Mouse (Mus musculus) E14TG2a.4 (cell line): Measurements from ENCODE around the gene Nxpe3.

Source experiments
- H3K27me3 ChIP-seq: 2 replicates; pipeline ENCODE4 v1.6.1; 2014; ENCODE audit warnings: low read length, control low read depth; ENCODE audit not compliant: insufficient read depth
- H3K36me3 ChIP-seq: 2 replicates; pipeline ENCODE4 v1.6.1; 2014; ENCODE audit warnings: low read length, control low read depth; ENCODE audit not compliant: insufficient read depth
- H3K4me1 ChIP-seq: replicated peaks from 2 replicates; pipeline ENCODE4 v1.6.1; 2014; ENCODE audit warnings: low read depth, low read length, control low read depth
- H3K4me3 ChIP-seq: replicated peaks from 2 replicates; pipeline ENCODE4 v1.5.1; 2014; ENCODE audit warnings: mild to moderate bottlenecking, low read length
- H3K9me3 ChIP-seq: 2 replicates; pipeline ENCODE4 v1.6.1; 2014; ENCODE audit warnings: low read length, control low read depth
- CTCF ChIP-seq: conservative IDR thresholded peaks from 2 replicates; pipeline ENCODE4 v1.5.1; 2014; ENCODE audit warnings: low read length
- NANOG ChIP-seq: IDR thresholded peaks from 2 replicates; pipeline ENCODE4 v1.6.1; 2014; ENCODE audit warnings: borderline replicate concordance, low read length, mixed read lengths
- POU5F1 ChIP-seq: IDR thresholded peaks from 2 replicates; pipeline ENCODE4 v1.6.1; 2014; ENCODE audit warnings: low read length, borderline replicate concordance

The Nxpe3 gene

DNA sequence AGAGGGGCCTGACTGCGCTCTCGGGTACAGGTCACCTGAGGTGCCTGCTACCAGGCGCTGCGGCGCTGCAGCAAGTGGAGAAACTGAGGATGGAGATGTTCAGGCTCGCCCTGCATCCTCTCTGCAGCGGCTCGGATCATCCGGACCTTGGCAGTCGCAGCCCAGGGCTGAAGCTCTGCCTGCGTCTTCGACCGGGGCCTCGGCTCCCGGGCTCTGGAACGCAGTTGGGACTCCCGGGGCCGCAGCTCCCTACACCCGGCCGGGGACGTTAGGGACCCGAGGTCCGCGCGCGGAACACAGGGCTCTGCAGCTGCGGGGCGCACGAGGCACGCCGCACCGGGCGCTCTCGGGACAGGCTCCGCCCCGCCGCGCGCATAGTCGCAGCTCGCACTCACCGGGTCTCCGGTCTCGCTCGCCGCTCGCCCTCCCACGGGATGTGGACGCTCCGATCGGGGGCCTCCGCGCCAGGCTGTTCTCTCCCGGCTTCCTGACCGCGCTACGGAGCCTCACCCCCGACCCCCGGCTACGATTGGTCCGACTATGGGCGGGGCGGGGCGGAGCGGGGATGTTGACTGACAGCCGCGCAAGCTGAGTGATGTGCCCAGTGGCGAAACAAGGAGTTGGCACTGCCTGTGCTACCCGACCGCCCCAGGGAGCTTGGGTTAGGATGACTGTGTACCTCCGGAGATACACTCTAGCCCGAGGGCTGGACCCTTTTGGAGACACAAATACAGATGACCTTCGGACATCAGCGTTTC, at the start of gene Nxpe3:
TSS of gene Nxpe3 (minus strand) at position 393 of the 758 bp plus-strand sequence.
- peak within 1 kb of the TSS; percentile 94 for H3K4me3 ChIP-seq
- peaks cover 27% of the 10 kb centered on the region for H3K4me1 ChIP-seq
- no peaks in the 10 kb centered on the region for H3K9me3 ChIP-seq
- no peak for TF ChIP-seq POU5F1
- TF ChIP-seq NANOG: no peak
- TF ChIP-seq CTCF: no peak
- no peaks in the 10 kb centered on the region; the same call in 1 of the 2 replicates for H3K36me3 ChIP-seq
- peaks cover 10% of the 10 kb centered on the region for H3K27me3 ChIP-seq

DNA sequence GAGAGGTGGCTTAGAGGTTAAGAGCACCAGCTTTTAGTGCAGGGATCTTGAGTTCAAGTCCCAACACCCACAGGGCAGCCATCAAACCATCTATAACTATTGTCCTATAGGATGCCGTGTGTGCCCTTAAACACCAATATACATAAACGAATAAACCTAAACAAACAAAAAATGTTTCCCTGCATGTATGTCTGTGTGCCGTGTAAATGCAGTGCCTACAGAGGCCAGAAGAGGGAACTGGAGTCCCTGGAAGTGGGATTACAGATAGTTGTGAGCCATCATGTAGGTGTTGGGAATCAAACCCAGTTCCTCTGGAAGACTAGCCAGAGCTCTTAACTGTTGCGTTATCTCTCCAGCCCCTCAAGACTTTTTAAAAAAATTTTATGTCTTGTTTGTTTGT, 45.7 kb upstream of the Nxpe3 start:
- Histone ChIP-seq H3K27me3 (peaks cover 11% of the 10 kb centered on the region; the same call in 1 of the 2 replicates), H3K36me3 (no peaks in the 10 kb centered on the region), H3K4me1 (peaks cover 6% of the 10 kb centered on the region; the same call in 1 of the 2 replicates), H3K9me3 (no peaks in the 10 kb centered on the region), H3K4me3 (no peak overlapping the region)
- TF ChIP-seq NANOG (no peak), CTCF (peak; percentile 24)

DNA sequence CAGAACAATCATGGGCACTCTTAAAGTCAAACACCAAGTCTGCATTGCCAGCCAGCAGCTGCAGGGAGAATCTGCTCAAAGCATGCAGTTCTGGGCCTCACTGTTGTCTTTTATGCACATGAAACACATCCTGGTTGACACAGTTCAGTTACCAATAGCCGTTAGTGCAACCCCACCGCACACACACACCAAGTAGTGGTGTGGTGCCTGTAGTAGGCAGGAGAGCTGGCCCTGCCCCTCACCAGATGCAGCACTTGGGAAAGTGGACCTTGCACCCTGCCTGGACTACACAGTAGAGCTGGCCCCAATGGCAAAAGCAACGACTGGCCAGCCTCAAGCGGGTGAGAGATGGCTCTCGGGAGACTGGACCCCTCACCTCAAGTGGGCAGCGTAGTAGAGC, 44.6 kb upstream of the Nxpe3 start:
- TF ChIP-seq NANOG (no peak), CTCF (no peak), POU5F1 (no peak)
- no peaks in the 10 kb centered on the region for H3K36me3 ChIP-seq

DNA sequence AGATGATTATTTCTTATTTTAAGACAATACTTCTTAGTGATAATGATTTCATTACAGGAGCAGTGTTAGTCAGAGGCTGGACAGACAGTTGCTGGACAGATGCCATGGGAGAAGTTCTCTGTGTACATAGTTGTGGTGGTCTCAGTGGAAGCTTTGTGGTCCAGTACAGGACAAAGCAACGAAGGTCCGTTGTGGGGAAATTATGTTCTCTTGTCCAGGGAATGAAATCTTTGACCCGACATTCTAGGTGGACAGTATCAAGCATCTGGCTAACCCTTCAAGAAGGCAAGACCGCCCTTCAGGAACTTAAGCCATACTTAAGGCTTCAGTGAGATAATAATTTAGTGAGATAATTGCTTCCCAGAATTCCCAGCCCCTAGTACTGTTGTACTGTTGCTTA, 43.7 kb upstream of the Nxpe3 start:
- Histone ChIP-seq H3K4me1 (peaks cover 6% of the 10 kb centered on the region), H3K9me3 (no peaks in the 10 kb centered on the region), H3K36me3 (no peaks in the 10 kb centered on the region), H3K27me3 (peaks cover 8% of the 10 kb centered on the region; the same call in 1 of the 2 replicates), H3K4me3 (no peak overlapping the region)
- no peak for TF ChIP-seq POU5F1
- TF ChIP-seq CTCF: no peak
- TF ChIP-seq NANOG: no peak

More for the DNA sequence above, 44.6 kb upstream of the Nxpe3 start:
- H3K4me1 ChIP-seq: peaks cover 9% of the 10 kb centered on the region
- no peaks in the 10 kb centered on the region for H3K9me3 ChIP-seq
- H3K4me3 ChIP-seq: no peak overlapping the region
- peaks cover 11% of the 10 kb centered on the region; the same call in 1 of the 2 replicates for H3K27me3 ChIP-seq

DNA sequence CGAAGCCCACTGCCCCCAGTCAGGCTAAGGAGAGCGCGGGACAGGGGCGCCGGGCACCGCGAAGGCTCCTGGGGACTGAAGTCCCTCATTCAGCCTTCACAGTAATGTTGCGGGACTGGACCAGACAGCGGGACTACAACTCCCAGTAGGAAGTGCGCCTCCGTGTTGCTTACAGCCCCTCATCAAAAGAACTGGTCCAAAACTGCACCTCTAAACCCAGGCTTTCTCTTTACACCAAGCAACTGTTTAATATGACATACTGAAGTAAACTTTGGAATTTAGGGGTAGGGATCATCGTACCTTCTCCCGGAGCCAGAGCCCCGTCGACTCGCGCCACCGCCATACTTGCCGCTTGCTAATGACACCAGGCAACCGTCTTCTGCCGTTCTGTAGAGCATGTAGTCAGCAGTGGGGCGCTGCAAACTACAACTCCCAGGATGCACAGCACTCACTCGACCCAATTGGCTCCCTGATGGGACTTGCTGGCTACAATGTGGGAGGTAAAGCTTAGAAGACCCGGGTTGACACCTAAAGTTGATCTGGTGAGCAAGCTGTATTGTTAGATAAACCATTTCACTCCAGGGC, 39.5 kb upstream of the Nxpe3 start, which contains the start of gene Cep97:
TSS of gene Cep97 (minus strand) at position 403 of the 585 bp plus-strand sequence.
- peaks cover 19% of the 10 kb centered on the region for H3K4me1 ChIP-seq
- no peak for TF ChIP-seq NANOG
- no peak for TF ChIP-seq POU5F1
- no peak for TF ChIP-seq CTCF
- peak within 1 kb of the TSS; percentile 91 for H3K4me3 ChIP-seq
- H3K36me3 ChIP-seq: peaks cover 9% of the 10 kb centered on the region
- no peaks in the 10 kb centered on the region; the same call in 1 of the 2 replicates for H3K27me3 ChIP-seq
- no peaks in the 10 kb centered on the region for H3K9me3 ChIP-seq

DNA sequence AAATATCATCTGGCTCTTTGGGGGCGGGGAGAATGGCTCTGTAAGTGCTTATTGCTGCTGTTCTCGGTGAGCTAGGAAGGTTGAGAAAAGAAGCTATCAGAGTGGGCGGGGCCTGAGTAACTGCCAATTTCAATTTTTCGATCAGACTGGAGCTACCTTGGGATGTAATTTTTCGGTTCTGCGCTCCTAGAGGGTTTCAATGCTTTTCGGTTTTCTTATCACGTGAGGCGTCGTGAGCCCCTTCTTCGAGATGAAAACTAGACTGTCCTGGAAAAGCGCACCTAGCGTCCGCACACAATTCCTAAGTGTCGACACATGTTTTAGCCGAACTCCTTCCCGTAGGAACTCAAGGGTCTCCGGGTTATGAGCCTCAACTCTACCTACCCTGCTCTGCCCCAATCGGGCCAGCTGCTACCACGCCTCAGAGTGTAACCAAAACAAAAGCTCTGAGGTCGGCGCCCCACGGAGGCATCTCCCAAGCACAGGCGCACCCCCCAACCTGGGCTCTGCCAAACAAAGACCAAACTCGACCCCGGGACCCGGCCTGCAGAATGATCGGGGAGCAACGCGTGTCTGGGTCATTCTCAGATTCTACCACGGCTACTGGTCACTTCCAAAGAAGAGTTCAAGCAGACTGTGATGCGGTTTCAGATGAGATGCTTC, 38.7 kb upstream of the Nxpe3 start:
- no peak for TF ChIP-seq CTCF
- TF ChIP-seq POU5F1: no peak
- no peak for TF ChIP-seq NANOG
- Histone ChIP-seq H3K27me3 (no peaks in the 10 kb centered on the region; the same call in 1 of the 2 replicates), H3K4me1 (peaks cover 19% of the 10 kb centered on the region), H3K36me3 (peaks cover 16% of the 10 kb centered on the region), H3K4me3 (peak overlapping the region; percentile 91), H3K9me3 (no peaks in the 10 kb centered on the region)

DNA sequence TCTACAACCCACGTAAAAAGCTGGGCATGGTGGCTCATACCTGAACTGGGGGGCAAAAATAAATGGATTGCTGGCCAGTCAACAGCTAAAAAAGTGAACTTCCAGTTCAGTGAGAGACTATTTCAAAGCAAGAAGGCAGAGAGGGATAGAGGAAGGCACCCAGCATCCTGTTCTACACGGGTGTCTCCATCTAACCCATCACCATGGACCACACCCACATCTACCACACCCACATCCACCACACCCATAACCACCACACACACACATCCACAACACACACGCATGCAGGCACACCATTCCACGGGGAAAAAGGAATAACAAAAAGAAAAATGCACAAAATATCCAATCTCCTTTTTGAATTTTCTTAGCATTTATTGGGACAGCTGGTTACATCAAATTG, 28.9 kb upstream of the Nxpe3 start:
- H3K36me3 ChIP-seq: peaks cover 47% of the 10 kb centered on the region

DNA sequence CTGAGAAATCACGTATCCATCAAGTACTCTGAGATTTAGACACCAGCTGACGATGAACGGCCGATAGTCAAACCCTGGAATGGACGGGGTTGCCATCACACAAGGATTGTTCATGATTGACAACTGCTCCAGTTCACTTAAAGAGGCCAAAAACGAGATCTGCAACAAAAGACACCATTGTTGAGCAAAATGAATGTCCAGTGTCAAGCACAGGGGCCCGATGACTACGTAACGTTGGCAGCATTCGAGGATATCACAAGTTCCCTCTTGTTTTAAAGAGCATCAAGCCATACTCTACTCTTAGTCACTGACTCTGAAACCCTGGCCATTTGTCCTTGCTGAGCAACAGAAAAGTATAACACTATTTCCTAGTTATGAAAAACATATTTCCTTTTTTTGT, 27.0 kb upstream of the Nxpe3 start:
- H3K9me3 ChIP-seq: no peaks in the 10 kb centered on the region
- peaks cover 58% of the 10 kb centered on the region for H3K36me3 ChIP-seq
- peaks cover 10% of the 10 kb centered on the region for H3K4me1 ChIP-seq
- H3K4me3 ChIP-seq: no peak overlapping the region
- TF ChIP-seq NANOG (no peak), POU5F1 (no peak), CTCF (no peak)
- H3K27me3 ChIP-seq: no peaks in the 10 kb centered on the region

More for the DNA sequence above, 28.9 kb upstream of the Nxpe3 start:
- Histone ChIP-seq H3K9me3 (no peaks in the 10 kb centered on the region), H3K4me3 (no peak overlapping the region), H3K27me3 (no peaks in the 10 kb centered on the region), H3K4me1 (peaks cover 15% of the 10 kb centered on the region)
- TF ChIP-seq CTCF (no peak), NANOG (no peak), POU5F1 (no peak)

DNA sequence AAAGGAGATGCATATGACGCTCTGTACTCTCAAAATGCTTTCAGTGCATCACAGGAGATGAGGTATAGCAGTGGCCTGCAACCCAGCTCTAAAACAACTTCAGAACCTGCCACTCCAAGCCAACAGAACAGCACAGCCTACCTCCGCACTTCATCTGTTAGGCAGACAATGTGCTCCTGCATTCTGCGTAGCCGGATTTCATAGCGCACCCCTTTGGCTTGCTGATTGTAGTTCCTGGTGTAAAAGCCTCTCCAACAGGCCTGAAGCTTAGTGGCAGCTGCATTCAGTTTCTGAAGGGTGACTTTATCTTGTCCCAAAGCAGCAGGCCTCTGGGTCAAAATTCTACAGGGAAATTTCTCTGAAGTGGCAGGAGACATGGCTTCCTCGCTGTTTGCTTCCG, 19.6 kb upstream of the Nxpe3 start:
- no peak overlapping the region for H3K4me3 ChIP-seq
- peaks cover 54% of the 10 kb centered on the region for H3K36me3 ChIP-seq
- H3K27me3 ChIP-seq: no peaks in the 10 kb centered on the region
- H3K9me3 ChIP-seq: no peaks in the 10 kb centered on the region
- no peak for TF ChIP-seq POU5F1
- TF ChIP-seq NANOG: no peak
- no peak for TF ChIP-seq CTCF
- 0 out of 2 replicates have a peak, but pooled peaks cover 2% of the 10 kb centered on the region for H3K4me1 ChIP-seq
